Mouse (Mus musculus): ENCODE measurements around the gene B3galnt2.
"Not testable (repeated sequence)": the region's sequence is repeated elsewhere in the genome, so short reads cannot be mapped to it uniquely, and the experiment has no call there.

B3galnt2 gene

DNA sequence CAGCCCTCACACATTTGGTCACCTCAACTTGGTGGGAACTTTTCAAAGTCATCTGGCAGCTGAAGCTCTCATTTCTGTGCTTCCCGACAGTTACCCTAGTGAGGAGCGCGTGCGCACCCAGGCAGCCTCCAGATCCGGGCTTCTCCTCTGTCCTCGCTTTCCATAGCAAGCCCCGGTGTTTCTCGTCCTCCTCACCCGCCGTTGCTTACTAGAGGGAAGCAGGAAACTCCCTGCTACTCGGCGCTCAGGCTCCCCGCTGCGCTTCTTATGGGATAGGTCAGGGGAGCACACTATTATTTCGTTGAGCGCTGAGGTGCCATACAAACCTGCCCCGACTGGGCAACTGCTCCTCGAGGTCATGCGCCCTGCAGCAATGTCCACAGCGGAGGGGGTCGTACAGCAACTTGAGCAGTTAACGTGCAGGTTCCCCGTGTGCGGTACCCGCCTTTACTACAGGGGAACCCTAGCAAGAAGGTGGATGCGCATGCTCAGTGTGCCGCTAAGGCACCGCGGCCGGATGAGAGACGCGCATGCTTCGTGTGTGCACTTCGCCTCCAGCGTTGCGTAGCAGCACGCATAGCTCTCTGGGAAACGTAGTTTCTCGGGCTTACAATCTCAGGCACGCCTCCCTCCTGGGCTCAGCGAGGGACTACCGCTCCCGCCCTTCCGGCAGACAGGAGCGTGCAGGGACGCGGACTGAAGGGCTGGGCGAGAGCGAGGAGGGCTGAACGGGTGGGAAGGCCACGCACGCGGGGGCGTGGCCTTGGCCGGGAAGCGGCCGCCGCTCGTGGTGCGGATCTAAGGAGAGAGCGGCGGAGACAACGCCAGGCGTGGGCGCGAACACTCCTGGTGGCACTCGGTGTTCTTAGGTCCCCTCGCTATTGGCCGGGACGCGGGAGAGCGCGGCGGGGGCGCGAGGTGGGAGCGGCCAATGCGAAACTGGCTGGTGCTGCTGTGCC lies at the start of gene B3galnt2:
Gene B3galnt2 (plus strand): TSS at position 596 of the 959 bp plus-strand sequence.
- peak; percentile 99 for DNase-seq (ENCODE audit: low spot score)

DNA sequence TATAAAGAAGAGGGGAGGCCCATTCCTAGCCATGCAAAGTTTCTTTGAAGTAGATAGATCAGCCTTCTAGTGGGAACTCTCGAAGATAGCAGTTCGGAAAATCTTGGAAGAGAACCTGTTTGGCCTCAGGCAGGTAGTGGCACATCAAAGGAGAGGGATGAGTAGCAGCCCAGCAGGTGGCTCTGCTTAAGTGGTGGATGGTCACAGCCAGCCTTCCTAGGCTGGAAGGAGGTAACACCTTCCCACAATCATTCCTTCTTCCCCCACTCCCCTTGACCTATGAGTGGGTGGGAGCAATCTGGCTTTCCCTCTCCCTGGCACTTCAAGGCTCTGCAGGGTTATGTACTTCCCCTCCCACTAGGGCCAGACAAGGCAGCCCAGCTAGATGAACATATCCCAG lies 42.9 kb upstream of the B3galnt2 start:
- DNase-seq (ENCODE audit: low spot score), result no peak

DNA sequence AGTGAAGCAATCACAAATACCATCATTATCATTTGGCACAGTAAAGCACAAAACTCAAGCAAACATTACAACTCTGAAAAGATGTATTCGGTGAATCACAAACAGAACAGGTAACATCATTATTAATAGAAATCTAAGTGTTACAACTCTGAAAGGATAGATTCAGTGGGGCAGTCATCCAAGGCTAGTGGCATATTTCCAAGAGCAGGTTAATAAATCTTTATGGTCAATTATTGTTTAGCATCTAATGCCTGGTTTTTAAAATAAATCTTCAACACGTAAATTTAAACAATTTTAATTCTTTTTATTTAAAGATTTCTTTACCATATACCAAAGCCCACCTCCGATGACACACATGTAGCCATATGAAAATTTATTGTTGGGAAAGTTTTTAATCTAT lies 34.9 kb upstream of the B3galnt2 start:
- DNase-seq (ENCODE audit: low spot score), result no peak

GRCm38 (mm10) chr13:13922526-13922925 lies 31.7 kb upstream of the B3galnt2 start:
- no peak for DNase-seq (ENCODE audit: low spot score)

DNA sequence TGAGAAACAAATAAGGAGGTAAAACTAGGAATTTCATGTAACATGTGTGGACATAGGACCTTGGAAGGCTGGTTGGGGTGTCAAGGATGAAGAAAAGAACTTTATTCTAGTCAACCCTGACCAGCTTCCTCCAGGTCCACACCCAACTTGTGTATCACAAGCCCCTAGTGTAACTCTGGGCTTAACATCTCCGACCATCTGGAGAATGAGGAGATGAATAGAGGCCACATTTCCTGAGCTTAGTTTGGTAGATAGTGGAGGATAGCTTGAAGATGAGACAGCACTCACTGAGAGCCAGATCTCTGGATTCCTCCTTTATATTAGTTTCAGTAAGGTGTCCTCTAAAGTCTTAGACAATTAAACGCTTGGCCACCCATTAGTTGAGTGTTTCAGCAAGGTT lies 24.3 kb upstream of the B3galnt2 start:
- no peak for DNase-seq (ENCODE audit: low spot score)

- peak; percentile 58 for DNase-seq (ENCODE audit: low spot score)
Measured at GRCm38 (mm10) chr13:13954931-13955330, 662 bp downstream of the B3galnt2 start.

DNA sequence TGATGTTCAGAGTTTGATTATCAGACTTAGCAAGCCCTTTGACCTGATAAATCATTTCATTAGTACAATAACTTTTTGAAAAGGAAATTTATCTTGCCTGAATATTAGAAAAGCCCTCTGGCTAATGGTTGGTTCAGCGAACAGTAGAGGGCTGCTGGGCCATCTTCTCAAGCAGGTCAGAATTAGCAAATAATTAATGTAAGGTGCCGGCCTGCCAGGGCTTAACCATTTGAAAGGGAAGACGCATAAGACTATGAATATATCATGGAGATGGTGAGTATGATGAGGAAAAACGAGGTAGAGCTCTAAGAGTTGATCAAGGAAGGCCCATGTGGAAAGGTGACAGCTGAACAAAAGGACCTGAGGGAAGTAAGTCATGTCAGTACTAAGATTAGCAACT lies 2.4 kb downstream of the B3galnt2 start:
- DNase-seq (ENCODE audit: low spot score), result no peak

GRCm38 (mm10) chr13:13960211-13960610 lies 5.9 kb downstream of the B3galnt2 start:
- no peak for DNase-seq (ENCODE audit: low spot score)

GRCm38 (mm10) chr13:13961046-13961445 lies 6.8 kb downstream of the B3galnt2 start:
- DNase-seq (ENCODE audit: low spot score), result no peak

DNA sequence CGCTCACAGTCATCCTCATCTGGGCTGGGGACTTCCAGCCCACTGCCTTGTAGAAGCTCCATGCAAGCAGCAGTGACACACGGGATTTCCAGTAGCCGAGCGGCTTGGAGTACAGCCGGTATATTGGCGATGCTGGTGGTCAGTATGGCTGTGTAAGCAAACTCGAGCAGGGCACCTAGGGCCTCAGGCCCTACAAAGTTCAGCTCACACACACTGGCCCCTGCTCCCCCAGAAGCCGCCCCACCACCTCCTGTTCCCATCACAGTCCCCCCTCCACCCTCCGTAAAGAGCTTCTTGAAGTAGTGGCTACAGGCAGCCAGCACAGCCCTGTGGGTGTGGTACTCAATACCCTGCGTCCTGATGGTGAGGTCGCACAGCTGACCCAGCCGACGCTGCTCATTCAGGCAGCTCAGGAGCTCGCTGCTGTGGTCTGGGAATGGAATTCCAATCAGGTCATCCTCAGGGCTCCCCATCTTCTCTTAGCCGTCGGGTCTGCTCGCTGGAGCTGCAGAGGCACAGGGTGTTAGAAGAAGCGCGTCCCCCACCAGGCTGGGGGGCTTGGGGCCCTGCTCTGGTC lies 11.2 kb downstream of the B3galnt2 start:
- DNase-seq (ENCODE audit: low spot score), result no peak

GRCm38 (mm10) chr13:13966172-13966571 lies 11.9 kb downstream of the B3galnt2 start:
- peak; percentile 29 for DNase-seq (ENCODE audit: low spot score)

- DNase-seq (ENCODE audit: low spot score), result peak; percentile 78
Measured at GRCm38 (mm10) chr13:13968629-13969111, 14.4 kb downstream of the B3galnt2 start.

DNA sequence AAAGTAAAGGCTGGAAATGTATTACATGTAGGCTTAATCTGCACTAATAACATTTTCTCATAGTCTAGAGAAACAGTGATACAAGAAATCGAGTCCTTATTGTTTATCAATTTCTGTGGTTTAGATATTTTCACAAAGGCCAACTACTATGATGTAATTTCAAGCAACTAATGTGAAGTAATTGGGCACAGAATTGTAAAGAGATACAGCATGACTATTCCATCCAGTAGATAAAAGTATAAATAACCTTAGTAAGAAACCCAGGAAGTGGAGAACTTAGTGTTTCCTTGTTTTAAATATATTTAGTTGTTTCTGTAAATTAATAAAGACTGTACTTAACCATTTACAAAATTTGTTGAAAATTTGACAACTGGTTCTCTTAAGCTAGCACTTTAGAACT lies 15.5 kb downstream of the B3galnt2 start:
- DNase-seq (ENCODE audit: low spot score), result no peak

DNA sequence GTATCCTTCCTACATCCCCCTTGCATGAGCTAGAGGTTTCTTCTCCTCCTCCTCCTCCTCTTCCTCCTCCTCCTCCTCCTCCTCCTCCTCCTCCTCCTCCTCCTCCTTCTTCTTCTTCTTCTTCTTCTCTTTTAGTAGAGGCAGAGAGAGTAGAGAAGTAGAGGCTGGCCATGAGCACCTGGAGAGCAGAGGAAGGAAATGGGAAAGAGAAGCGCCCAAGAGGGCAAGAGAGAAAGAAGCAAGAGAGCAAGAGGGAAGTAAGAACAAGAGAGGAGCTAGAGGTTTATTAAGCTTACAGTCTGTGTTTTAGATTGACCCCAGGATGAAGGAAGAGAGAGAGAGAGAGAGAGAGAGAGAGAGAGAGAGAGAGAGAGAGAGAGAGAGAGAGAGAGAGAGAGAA lies 27.6 kb downstream of the B3galnt2 start:
- DNase-seq (ENCODE audit: low spot score), result not testable (repeated sequence)

- DNase-seq (ENCODE audit: low spot score), result no peak
Measured at GRCm38 (mm10) chr13:13983523-13983922, 29.3 kb downstream of the B3galnt2 start.

DNA sequence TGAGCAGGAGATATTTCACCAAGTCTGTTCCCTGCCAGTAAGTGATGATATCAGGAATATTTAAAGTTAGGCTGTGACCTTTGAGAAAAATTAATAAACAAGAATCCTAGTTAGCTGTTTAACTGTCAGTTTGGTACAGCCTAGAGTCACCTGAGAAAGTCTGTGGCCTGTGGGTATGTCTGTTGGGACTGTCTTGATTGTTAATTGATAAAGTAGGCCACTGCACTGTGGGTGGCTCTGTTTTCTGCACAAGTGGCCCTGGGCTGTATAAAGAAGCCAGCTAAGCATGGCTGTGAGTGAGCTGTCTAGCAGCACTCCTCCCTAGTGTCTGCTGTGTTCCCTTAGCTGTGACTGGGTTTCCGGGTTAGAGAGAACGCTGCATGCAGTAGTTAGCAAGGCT lies 34.9 kb downstream of the B3galnt2 start:
- DNase-seq (ENCODE audit: low spot score), result no peak

GRCm38 (mm10) chr13:13990391-13990790 lies 36.1 kb downstream of the B3galnt2 start:
- no peak for DNase-seq (ENCODE audit: low spot score)

DNA sequence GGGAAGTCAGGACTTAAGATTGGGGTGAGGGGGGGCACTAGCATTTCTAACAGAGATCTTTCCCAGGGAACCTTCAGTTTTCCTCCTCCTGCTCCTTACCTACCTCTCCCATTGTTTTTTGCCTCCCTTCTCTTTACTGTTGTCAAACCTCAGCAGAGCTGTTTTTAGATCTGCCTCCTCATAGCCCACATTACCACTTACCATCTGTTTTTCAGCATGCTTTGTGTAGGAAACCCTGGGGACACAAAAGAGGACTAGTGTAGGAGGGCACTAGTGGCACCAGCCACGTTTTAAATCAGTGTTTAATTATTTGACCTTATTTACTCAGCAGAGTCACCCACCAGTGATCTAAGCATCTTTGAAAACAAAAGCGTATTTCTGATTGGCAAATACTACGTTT lies 38.8 kb downstream of the B3galnt2 start:
- no peak for DNase-seq (ENCODE audit: low spot score)

GRCm38 (mm10) chr13:13995046-13995445 lies 40.8 kb downstream of the B3galnt2 start:
- no peak for DNase-seq (ENCODE audit: low spot score)

- no peak for DNase-seq (ENCODE audit: low spot score)
Measured at GRCm38 (mm10) chr13:13997476-13997875, 43.2 kb downstream of the B3galnt2 start.

- DNase-seq (ENCODE audit: low spot score), result no peak
Measured at GRCm38 (mm10) chr13:14002706-14003105, 48.4 kb downstream of the B3galnt2 start.

GRCm38 (mm10) chr13:14004086-14004485 lies 49.8 kb downstream of the B3galnt2 start:
- DNase-seq (ENCODE audit: low spot score), result no peak

GRCm38 (mm10) chr13:14004999-14005398 lies 50.7 kb downstream of the B3galnt2 start:
- no peak for DNase-seq (ENCODE audit: low spot score)
